Mouse (Mus musculus) intestine, embryonic 15.5 days (tissue): ENCODE results near the gene Cldn15. TPM values are rescaled to one million over a fixed set of nuclear protein-coding genes. Genes with fewer than 3 reads are reported as not detected.

ENCODE experiments used
- ATAC-seq: fragments of 200-750 bp; cut with Nextera tagmentation; 2 replicates; pipeline ENCODE4 v1.8.0; 2017; ENCODE audit warnings: moderate TSS enrichment, moderate library complexity
- H3K27ac ChIP-seq: fragments of 300-500 bp; sonication (generic); 2 replicates; pipeline ENCODE4 v1.5.1; 2015; ENCODE audit warnings: mild to moderate bottlenecking, inconsistent platforms
- H3K27me3 ChIP-seq: fragments of 300-500 bp; sonication (generic); replicated peaks from 2 replicates; pipeline ENCODE4 v1.6.1; 2015; ENCODE audit warnings: inconsistent platforms
- H3K36me3 ChIP-seq: fragments of 300-500 bp; sonication (generic); 2 replicates; pipeline ENCODE4 v1.6.1; 2015; ENCODE audit warnings: inconsistent platforms
- H3K4me1 ChIP-seq: fragments of 300-500 bp; sonication (generic); replicated peaks from 2 replicates; pipeline ENCODE4 v1.6.1; 2015; ENCODE audit warnings: inconsistent platforms
- H3K4me2 ChIP-seq: fragments of 300-500 bp; sonication (generic); replicated peaks from 2 replicates; pipeline ENCODE4 v1.6.1; 2015; ENCODE audit warnings: mild to moderate bottlenecking, inconsistent platforms
- H3K4me3 ChIP-seq: fragments of 300-500 bp; sonication (generic); replicated peaks from 2 replicates; pipeline ENCODE4 v1.5.1; 2015; ENCODE audit warnings: inconsistent platforms
- H3K9ac ChIP-seq: fragments of 300-500 bp; sonication (generic); 2 replicates; pipeline ENCODE4 v1.6.1; 2015; ENCODE audit warnings: inconsistent platforms
- H3K9me3 ChIP-seq: fragments of 300-500 bp; sonication (generic); 2 replicates; pipeline ENCODE4 v1.6.1; 2016; ENCODE audit warnings: inconsistent platforms
- WGBS: fragments of 180-500 bp; shearing (Covaris S2); methylation state at CpG from one replicate; pipeline ENCODE4 v1.1.7; 2015; 5-methylcytosine and 5-hydroxymethylcytosine counted together
- polyA plus RNA-seq: library from polyadenylated mRNA; unstranded; fragments of >200 nt; fragmentation: Nextera tagmentation; extraction: Ambion mirVana; gene quantifications from 2 replicates; pipeline ENCODE4 v1.2.1, GENCODE M21; 2015

The Cldn15 gene
- polyA plus RNA-seq, 1 experiment from 2014 or later: 18.4 TPM

DNA sequence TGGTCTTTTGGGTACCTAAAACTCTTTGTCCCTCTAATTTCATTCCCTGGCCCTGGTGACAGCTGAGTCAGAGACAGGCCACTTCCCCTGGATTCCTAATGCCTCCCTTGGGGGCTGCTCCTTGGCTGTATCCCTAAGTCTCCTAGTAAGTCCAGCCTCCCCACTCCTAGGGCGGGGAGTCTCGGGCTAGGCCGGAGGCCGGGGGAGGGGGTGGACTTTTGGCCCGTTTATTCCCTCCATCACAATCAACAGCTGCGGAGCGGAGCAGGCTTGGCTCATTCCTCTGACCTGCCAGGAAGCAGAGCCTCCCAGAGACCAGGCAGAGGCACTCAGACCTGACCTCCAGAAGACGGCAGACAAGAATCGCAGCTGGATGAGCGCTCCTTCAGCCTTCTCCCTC, 1.2 kb downstream of the Cldn15 start:
- no peaks in the 10 kb centered on the region for H3K27me3 ChIP-seq
- no peaks in the 10 kb centered on the region for H3K9me3 ChIP-seq
- ATAC-seq: peak; percentile 57
- H3K4me2 ChIP-seq: peak overlapping the region; percentile 46
- H3K36me3 ChIP-seq: peaks cover 15% of the 10 kb centered on the region
- H3K4me3 ChIP-seq: peak overlapping the region; percentile 11; the same call in 1 of the 2 replicates
- H3K4me1 ChIP-seq: peaks cover 43% of the 10 kb centered on the region
- peak overlapping the region; percentile 87 for H3K27ac ChIP-seq
- 33% methylated on average over 10 of the region's 10 CpGs for WGBS
- no peak overlapping the region for H3K9ac ChIP-seq

DNA sequence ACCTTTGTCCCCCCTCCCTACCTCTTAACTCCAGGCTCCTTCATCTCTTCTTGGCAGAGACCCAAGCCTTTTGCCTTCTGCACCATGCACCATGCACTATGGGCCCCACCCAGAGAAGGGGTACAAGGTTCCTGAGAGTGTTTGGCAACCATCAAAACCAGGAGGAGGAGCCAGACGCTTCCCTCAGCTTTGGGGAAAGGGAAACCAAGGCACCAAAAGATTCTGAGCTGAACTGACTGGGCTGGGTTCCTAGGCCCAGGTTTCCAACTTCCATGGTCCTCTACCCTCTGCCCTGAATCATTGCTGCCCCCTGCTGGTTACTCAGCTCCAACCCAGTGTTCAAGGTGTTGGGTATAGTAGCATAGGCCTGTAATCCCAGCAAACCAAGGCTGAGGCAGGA, 4.3 kb downstream of the Cldn15 start:
- no peaks in the 10 kb centered on the region for H3K9me3 ChIP-seq
- 47% methylated on average over 1 of the region's 1 CpGs for WGBS
- H3K27me3 ChIP-seq: no peaks in the 10 kb centered on the region
- H3K4me2 ChIP-seq: no peak overlapping the region
- H3K27ac ChIP-seq: no peak overlapping the region
- H3K4me3 ChIP-seq: no peak overlapping the region
- ATAC-seq: peak; percentile 72
- H3K9ac ChIP-seq: no peak overlapping the region
- peaks cover 25% of the 10 kb centered on the region for H3K4me1 ChIP-seq
- H3K36me3 ChIP-seq: 0 out of 2 replicates have a peak, but pooled peaks cover 4% of the 10 kb centered on the region

DNA sequence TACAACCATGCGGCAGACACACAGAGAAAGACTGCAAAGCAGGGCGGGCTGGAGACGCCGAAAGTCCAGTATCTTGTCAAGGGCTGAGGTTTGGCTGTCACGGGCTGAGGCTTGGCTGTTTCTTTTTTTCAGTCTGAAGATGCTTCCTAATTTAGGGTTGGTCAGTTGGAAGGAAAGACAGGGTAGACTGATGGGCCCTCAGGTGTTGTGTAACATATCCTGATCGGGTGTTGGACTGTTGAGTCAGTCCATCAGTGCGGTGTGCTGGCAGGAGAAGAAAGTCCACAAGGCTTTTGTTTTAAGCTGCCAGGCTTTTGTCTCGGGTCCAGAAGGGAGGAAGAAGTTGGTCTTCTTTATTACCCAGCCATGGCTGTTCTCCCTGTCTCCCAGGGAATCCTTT, 7.3 kb downstream of the Cldn15 start:
- 65% methylated on average over 8 of the region's 8 CpGs for WGBS
- Histone ChIP-seq H3K9ac (no peak overlapping the region), H3K27me3 (no peaks in the 10 kb centered on the region), H3K4me3 (no peak overlapping the region), H3K4me2 (no peak overlapping the region), H3K4me1 (no peaks in the 10 kb centered on the region), H3K9me3 (no peaks in the 10 kb centered on the region), H3K27ac (no peak overlapping the region), H3K36me3 (no peaks in the 10 kb centered on the region)
- no peak for ATAC-seq

DNA sequence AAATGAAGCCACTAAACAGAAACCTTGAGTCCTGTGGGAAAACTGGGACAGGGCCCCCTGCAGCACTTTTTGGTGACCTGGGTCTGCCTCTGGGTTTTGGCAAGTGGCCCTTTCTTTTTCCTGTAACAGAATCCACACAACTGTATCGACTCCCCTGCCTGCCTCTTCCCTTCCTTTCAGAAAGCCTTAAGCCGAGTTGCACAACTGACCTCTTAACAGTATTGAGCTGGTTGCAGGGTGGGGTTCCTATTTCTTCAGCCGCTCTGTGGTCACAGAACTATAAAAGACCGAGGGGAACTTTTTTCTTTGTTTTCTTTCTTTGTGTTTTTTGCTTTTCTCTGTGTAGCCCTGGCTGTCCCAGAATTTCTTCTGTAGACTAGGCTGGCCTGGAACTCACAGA, 11.4 kb downstream of the Cldn15 start:
- H3K9me3 ChIP-seq: no peaks in the 10 kb centered on the region
- H3K4me3 ChIP-seq: no peak overlapping the region
- H3K36me3 ChIP-seq: peaks cover 13% of the 10 kb centered on the region
- no peak for ATAC-seq
- no peaks in the 10 kb centered on the region for H3K27me3 ChIP-seq
- no peaks in the 10 kb centered on the region for H3K4me1 ChIP-seq
- H3K27ac ChIP-seq: no peak overlapping the region
- no peak overlapping the region for H3K9ac ChIP-seq
- WGBS: 67% methylated on average over 4 of the region's 4 CpGs
- H3K4me2 ChIP-seq: no peak overlapping the region

DNA sequence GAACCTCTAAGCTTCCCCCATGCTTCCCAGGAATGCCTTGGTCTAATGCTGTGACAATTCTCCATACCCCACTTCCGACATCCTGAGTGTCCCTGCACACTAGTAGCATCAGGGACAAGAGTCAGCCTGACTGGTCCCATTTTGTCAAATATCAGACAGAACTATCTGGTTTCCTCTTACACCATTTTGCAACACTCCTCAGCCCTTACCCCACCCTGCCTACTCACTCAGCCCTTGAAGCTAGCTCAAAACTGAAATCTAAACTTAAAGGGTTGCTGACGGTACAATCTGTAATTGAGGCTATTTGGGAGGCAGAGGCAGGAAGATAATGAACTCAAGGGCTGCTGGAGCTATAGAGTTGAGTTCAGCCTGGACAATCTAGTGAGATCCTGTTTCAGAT, 13.3 kb downstream of the Cldn15 start:
- ATAC-seq: no peak
- no peak overlapping the region for H3K27ac ChIP-seq
- H3K4me2 ChIP-seq: no peak overlapping the region
- no peak overlapping the region for H3K4me3 ChIP-seq
- H3K9me3 ChIP-seq: no peaks in the 10 kb centered on the region
- 88% methylated on average over 2 of the region's 2 CpGs for WGBS
- H3K36me3 ChIP-seq: peaks cover 13% of the 10 kb centered on the region
- H3K4me1 ChIP-seq: no peaks in the 10 kb centered on the region
- no peak overlapping the region for H3K9ac ChIP-seq
- H3K27me3 ChIP-seq: no peaks in the 10 kb centered on the region

DNA sequence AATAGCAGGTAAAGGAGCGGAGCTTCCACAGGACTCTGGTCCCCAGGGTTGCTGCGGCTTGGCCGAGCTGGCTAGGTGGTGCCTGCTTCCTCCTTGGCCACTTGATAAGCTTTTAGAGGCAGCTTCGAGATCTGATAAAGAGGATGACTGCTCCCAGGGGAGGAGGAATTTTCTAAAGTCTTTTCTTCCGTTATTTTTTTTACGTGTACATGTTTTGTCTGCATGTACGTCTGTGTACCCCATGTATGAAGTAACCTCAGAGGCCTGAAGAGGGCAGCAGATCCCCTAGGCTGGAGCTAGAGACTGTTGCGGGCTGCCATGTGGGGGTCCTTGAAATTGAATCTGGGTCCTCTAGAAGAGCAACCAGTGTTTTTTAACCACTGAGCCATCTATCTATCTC, 14.6 kb downstream of the Cldn15 start:
- Histone ChIP-seq H3K27ac (no peak overlapping the region), H3K9me3 (no peaks in the 10 kb centered on the region), H3K36me3 (peaks cover 13% of the 10 kb centered on the region), H3K4me2 (no peak overlapping the region), H3K9ac (no peak overlapping the region), H3K4me3 (no peak overlapping the region), H3K4me1 (peaks cover 1% of the 10 kb centered on the region; the same call in 1 of the 2 replicates), H3K27me3 (no peaks in the 10 kb centered on the region)
- no peak for ATAC-seq
- 88% methylated on average over 8 of the region's 8 CpGs for WGBS

DNA sequence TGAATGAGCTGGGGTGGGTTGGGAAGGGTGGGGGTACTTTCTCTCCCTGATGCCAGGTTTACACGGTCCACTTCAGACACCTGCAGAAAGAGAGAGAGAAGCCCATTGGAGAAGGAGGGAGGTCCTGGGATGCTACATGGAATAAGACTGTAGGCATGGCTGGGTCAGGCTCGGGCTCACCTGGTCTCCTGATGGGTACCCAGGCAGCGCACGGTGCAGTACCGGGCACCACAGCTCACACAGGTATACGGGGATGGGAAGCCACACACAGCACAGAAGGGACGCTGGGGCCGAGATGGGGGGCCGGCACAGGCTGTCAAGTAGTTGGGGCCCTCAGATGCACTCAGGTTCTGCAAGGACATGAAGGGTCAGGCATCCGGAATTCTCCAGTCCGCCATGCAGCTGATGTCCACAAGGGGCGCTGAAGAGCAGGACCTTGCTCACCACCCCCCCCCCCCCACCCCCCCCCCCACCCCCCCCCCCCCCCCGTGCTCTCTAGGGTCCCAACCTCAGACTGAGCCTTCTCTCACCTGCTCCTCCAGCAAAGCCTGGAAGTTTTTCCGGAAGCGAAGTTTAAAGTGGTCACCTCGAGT, 16.0 kb downstream of the Cldn15 start:
- no peak for ATAC-seq
- H3K4me3 ChIP-seq: no peak overlapping the region
- no peaks in the 10 kb centered on the region for H3K27me3 ChIP-seq
- H3K27ac ChIP-seq: no peak overlapping the region
- peaks cover 13% of the 10 kb centered on the region for H3K36me3 ChIP-seq
- H3K4me2 ChIP-seq: no peak overlapping the region
- H3K9ac ChIP-seq: no peak overlapping the region
- H3K9me3 ChIP-seq: no peaks in the 10 kb centered on the region
- peaks cover 5% of the 10 kb centered on the region; the same call in 1 of the 2 replicates for H3K4me1 ChIP-seq
- WGBS: 47% methylated on average over 16 of the region's 16 CpGs

DNA sequence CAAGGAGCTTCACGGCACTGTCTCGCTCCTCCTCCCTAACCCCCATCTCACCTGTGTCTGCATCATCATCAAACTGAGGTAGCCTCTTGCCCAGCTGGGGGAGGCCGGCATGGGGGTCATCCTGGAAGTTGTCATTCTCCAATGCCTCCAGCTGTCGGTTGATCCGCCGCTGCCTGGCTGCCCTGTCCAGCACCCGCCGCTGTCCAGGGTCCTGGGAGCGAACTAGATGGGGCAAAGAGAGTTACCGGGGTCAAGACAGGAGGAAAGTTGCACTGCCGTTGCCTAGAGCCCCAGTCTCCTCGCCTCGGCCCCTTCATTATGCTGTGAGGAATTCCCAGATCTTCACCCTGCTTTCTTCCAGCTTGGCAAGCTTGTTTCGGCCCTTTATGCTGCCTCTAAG, 18.4 kb downstream of the Cldn15 start:
- Histone ChIP-seq H3K27ac (no peak overlapping the region), H3K9ac (no peak overlapping the region), H3K9me3 (no peaks in the 10 kb centered on the region), H3K36me3 (peaks cover 15% of the 10 kb centered on the region), H3K27me3 (no peaks in the 10 kb centered on the region), H3K4me3 (no peak overlapping the region), H3K4me1 (peaks cover 13% of the 10 kb centered on the region), H3K4me2 (no peak overlapping the region)
- no peak for ATAC-seq
- 48% methylated on average over 14 of the region's 14 CpGs for WGBS

DNA sequence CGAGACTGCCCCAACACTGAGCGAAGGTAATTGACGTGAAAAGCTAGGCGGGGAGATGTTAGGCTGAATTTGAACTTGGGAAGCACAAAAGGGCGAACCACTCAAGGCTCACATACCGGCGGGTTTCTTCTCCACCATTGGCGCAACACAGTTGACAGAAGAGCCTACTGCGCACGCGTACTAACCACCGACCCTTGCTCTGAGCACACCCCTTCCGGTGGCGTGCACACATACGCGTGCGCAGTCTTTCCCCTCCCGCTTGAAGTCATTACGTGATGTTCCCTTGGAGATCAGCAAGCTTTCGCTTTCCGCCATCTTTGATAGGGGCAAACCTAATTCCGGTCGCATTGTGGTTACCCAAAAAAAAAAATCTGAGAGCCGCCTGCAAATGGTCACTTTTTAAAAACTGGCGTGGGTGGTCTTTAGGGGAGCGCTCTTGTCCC, 20.3 kb downstream of the Cldn15 start, which contains the start of gene Plod3:
Plod3 (plus strand) TSS at position 325 of the 443 bp plus-strand sequence.
- H3K4me2 ChIP-seq: peak within 1 kb of the TSS; percentile 76
- peak within 1 kb of the TSS; percentile 91 for H3K4me3 ChIP-seq
- under 1% methylated on average over 26 of the region's 26 CpGs for WGBS
- no peaks in the 10 kb centered on the region for H3K27me3 ChIP-seq
- ATAC-seq: peak; percentile 93
- H3K27ac ChIP-seq: peak within 1 kb of the TSS; percentile 95
- H3K36me3 ChIP-seq: peaks cover 26% of the 10 kb centered on the region
- H3K9me3 ChIP-seq: no peaks in the 10 kb centered on the region
- peak within 1 kb of the TSS; percentile 93 for H3K9ac ChIP-seq
- H3K4me1 ChIP-seq: peaks cover 13% of the 10 kb centered on the region

DNA sequence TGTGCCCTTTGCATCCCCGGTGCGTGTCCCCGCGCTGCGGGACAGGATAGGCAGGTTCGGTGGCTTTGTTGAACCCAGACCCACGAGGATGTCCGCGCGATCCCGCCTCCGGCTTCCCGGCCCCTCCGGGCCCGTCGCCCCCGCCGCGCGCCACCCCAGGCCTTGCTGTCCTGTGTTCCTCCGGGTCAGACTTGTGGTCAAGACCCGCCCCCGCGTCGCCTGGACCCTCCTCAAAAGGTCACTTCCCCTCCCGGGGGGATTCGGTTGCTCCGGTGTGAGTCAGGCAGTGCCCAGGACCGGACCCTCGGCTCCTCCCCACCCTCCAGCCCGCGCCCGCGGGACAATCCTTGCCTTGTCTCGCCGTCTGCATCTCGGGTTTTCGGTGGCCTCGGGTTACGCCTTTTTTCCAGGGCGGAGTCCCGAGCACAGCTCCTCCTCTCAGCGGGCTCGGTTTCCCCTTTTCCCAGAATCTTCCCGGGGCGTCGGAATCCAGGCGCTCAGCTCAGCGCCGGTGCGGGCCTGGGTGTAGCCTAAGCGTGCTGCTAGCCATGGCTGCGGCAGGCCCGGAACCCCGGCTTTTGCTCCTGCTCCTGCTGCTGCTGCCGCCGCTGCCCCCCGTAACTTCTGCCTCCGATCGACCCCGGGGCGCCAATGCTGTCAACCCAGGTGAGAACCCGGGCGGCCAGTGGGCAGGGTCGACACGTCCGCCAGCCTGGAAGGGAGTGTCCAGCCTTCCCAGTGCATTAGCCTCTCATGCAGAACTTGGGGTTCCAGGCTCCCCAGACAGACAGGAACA, 20.9 kb downstream of the Cldn15 start:
- Histone ChIP-seq H3K9me3 (no peaks in the 10 kb centered on the region), H3K9ac (peak overlapping the region; percentile 93), H3K4me2 (peak overlapping the region; percentile 76), H3K4me3 (peak overlapping the region; percentile 91), H3K36me3 (peaks cover 27% of the 10 kb centered on the region), H3K4me1 (peaks cover 13% of the 10 kb centered on the region), H3K27me3 (no peaks in the 10 kb centered on the region), H3K27ac (peak overlapping the region; percentile 95)
- peak; percentile 82 for ATAC-seq
- WGBS: under 1% methylated on average over 67 of the region's 67 CpGs

DNA sequence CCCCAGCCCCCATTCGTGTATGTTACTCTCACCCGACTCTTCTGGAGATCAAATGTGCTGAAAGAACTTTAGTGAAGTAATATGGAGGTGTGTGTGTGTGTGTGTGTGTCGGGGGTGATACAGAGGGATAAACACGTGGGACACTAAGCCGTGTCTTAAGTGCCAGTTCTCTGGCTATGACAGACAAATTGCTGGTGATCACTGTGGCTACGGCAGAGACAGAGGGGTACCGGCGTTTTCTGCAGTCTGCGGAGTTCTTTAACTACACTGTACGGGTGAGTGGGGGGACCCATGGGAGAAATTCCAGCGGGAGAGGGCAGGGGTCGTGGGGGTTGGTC, 21.5 kb downstream of the Cldn15 start, which contains the start of gene Znhit1:
Znhit1 (minus strand) TSS at position 88 of the 338 bp plus-strand sequence.
- Histone ChIP-seq H3K9ac (peak within 1 kb of the TSS; percentile 93), H3K36me3 (peaks cover 27% of the 10 kb centered on the region), H3K27me3 (no peaks in the 10 kb centered on the region), H3K4me1 (peaks cover 13% of the 10 kb centered on the region), H3K27ac (peak within 1 kb of the TSS; percentile 95), H3K9me3 (no peaks in the 10 kb centered on the region), H3K4me2 (peak within 1 kb of the TSS; percentile 76), H3K4me3 (peak within 1 kb of the TSS; percentile 91)
- WGBS: 3% methylated on average over 12 of the region's 12 CpGs
- peak; percentile 11; the same call in 1 of the 2 replicates for ATAC-seq

DNA sequence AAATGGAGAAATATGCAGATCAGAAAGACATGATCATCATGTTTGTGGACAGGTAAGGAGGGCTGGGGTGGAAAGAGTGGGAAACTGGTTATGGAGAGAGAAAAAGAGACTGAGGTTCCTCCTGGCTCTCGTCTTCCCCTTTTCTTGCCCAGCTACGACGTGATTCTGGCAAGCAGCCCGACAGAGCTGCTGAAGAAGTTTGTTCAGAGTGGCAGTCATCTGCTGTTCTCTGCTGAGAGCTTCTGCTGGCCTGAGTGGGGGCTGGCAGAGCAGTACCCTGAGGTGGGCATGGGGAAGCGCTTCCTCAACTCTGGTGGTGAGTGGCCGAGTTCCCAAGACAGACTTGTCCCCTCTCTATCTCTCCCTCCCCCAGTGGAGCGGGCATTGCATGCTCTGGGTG, 22.0 kb downstream of the Cldn15 start:
- Histone ChIP-seq H3K36me3 (peaks cover 29% of the 10 kb centered on the region), H3K27ac (0 out of 2 replicates have a peak overlapping the region, but pooled peaks have one; percentile 17), H3K9ac (peak overlapping the region; percentile 93), H3K4me1 (peaks cover 13% of the 10 kb centered on the region), H3K4me2 (peak overlapping the region; percentile 76), H3K27me3 (no peaks in the 10 kb centered on the region), H3K4me3 (peak overlapping the region; percentile 91), H3K9me3 (no peaks in the 10 kb centered on the region)
- no peak for ATAC-seq
- WGBS: 52% methylated on average over 7 of the region's 7 CpGs
